Mouse (Mus musculus): Measurements from ENCODE around the gene Smagp. TPM values are rescaled to one million over a fixed set of nuclear protein-coding genes. Genes with fewer than 3 reads are reported as not detected.

Gene Smagp
- 83.7 and 92.0 TPM in 2 replicates for polyA plus RNA-seq (2015; fragmentation: Nextera tagmentation; extraction: Ambion mirVana)

GRCm38 (mm10) chr15:100636700-100637501 lies at the start of gene Smagp:
Smagp (minus strand) TSS chr15:100636940.
- Histone ChIP-seq H3K4me3 (replicated peaks; ENCODE audit: low read depth, low read length) (peak within 1 kb of the TSS; percentile 70), H3K9me3 (replicated peaks; ENCODE audit: low read length) (no peaks in the 10 kb centered on the region), H3K4me1 (replicated peaks; ENCODE audit: insufficient read depth, low read length) (peaks cover 20% of the 10 kb centered on the region), H3K4me2 (ENCODE audit: low read length) (peak within 1 kb of the TSS; percentile 92), H3K36me3 (ENCODE audit: insufficient read depth, low read length) (no peaks in the 10 kb centered on the region), H3K27ac (peak within 1 kb of the TSS; percentile 91), H3K27me3 (ENCODE audit: insufficient read depth, low read length) (no peaks in the 10 kb centered on the region), H3K9ac (ENCODE audit: low read depth, low read length) (peak within 1 kb of the TSS; percentile 85)
- WGBS, result under 1% methylated on average over 71 of the region's 77 CpGs
- no peak for TF ChIP-seq CTCF (IDR thresholded peaks at IDR 0.05; ENCODE audit: low read depth)
- ATAC-seq (replicated peaks; ENCODE audit: low FRiP score, low read depth) (peak; percentile 79), DNase-seq (ENCODE audit: low spot score) (peak; percentile 63)

GRCm38 (mm10) chr15:100686434-100686833 lies 49.7 kb upstream of the Smagp start:
- no peaks in the 10 kb centered on the region; the same call in 1 of the 2 replicates for H3K9me3 ChIP-seq (replicated peaks; ENCODE audit: low read length)
- H3K4me1 ChIP-seq (replicated peaks; ENCODE audit: insufficient read depth, low read length), result peaks cover 4% of the 10 kb centered on the region; the same call in 1 of the 2 replicates
- no peaks in the 10 kb centered on the region for H3K36me3 ChIP-seq (ENCODE audit: insufficient read depth, low read length)
- no peak overlapping the region for H3K4me3 ChIP-seq (replicated peaks; ENCODE audit: low read depth, low read length)
- ATAC-seq (replicated peaks; ENCODE audit: low FRiP score, low read depth), result no peak
- TF ChIP-seq CTCF (IDR thresholded peaks at IDR 0.05; ENCODE audit: low read depth), result no peak
- no peak overlapping the region for H3K27ac ChIP-seq
- no peak overlapping the region for H3K9ac ChIP-seq (ENCODE audit: low read depth, low read length)
- no peak for DNase-seq (ENCODE audit: low spot score)
- no peak overlapping the region for H3K4me2 ChIP-seq (ENCODE audit: low read length)
- 77% methylated on average over 6 of the region's 6 CpGs for WGBS
- H3K27me3 ChIP-seq (ENCODE audit: insufficient read depth, low read length), result no peaks in the 10 kb centered on the region

GRCm38 (mm10) chr15:100685849-100686248 lies 49.1 kb upstream of the Smagp start:
- 89% methylated on average over 8 of the region's 8 CpGs for WGBS
- no peak for DNase-seq (ENCODE audit: low spot score)

DNA sequence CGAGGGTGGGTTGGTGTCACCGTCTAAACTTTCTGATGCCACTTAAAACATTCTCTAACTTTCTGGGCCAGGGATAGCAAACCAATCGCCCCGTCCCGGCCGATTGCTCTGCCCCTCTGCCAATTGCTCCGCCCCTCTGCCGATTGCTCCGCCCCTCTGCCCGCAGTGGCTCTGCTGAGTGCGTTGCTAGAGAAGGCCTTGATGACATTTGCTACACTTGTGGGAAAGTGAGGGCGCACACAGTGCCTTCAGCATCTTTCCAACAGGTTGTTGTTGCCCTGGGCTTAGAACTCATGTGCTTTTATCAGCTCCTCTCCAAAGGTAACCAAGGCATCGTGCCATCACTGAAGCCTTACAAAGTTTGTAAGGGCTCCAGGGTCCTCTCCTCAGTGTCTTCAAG lies 48.5 kb upstream of the Smagp start:
- ATAC-seq (replicated peaks; ENCODE audit: low FRiP score, low read depth) (no peak), DNase-seq (ENCODE audit: low spot score) (no peak)
- Histone ChIP-seq H3K36me3 (ENCODE audit: insufficient read depth, low read length) (no peaks in the 10 kb centered on the region), H3K4me3 (replicated peaks; ENCODE audit: low read depth, low read length) (no peak overlapping the region), H3K4me1 (replicated peaks; ENCODE audit: insufficient read depth, low read length) (peaks cover 9% of the 10 kb centered on the region), H3K9me3 (replicated peaks; ENCODE audit: low read length) (no peaks in the 10 kb centered on the region; the same call in 1 of the 2 replicates), H3K27ac (no peak overlapping the region), H3K9ac (ENCODE audit: low read depth, low read length) (no peak overlapping the region), H3K27me3 (ENCODE audit: insufficient read depth, low read length) (no peaks in the 10 kb centered on the region), H3K4me2 (ENCODE audit: low read length) (no peak overlapping the region)
- 29% methylated on average over 13 of the region's 13 CpGs for WGBS
- TF ChIP-seq CTCF (IDR thresholded peaks at IDR 0.05; ENCODE audit: low read depth), result no peak

More at GRCm38 (mm10) chr15:100685849-100686248, 49.1 kb upstream of the Smagp start:
- ATAC-seq (replicated peaks; ENCODE audit: low FRiP score, low read depth), result no peak
- no peak for TF ChIP-seq CTCF (IDR thresholded peaks at IDR 0.05; ENCODE audit: low read depth)
- Histone ChIP-seq H3K4me3 (replicated peaks; ENCODE audit: low read depth, low read length) (no peak overlapping the region), H3K9ac (ENCODE audit: low read depth, low read length) (no peak overlapping the region), H3K9me3 (replicated peaks; ENCODE audit: low read length) (no peaks in the 10 kb centered on the region; the same call in 1 of the 2 replicates), H3K36me3 (ENCODE audit: insufficient read depth, low read length) (no peaks in the 10 kb centered on the region), H3K27me3 (ENCODE audit: insufficient read depth, low read length) (no peaks in the 10 kb centered on the region), H3K27ac (no peak overlapping the region), H3K4me1 (replicated peaks; ENCODE audit: insufficient read depth, low read length) (peaks cover 4% of the 10 kb centered on the region; the same call in 1 of the 2 replicates), H3K4me2 (ENCODE audit: low read length) (no peak overlapping the region)

DNA sequence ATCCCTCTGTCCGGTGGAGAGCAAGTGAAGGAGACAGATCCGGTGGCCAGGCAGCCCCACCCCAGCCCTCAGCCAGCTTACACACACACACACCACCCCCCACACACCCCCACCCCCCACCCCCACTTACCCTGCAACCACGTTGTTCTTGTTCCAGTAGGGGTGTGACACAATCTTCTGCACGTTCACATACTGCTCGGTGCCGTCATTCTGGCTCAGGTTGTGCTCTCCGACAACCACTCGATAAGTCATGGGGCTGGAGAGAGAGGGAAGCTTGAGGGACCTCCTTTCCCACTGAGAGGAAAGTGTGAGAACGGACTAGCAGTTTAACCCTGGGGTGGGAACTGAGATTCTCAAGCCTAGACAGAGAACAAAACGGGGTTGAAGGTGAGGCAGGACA lies 47.7 kb upstream of the Smagp start:
- H3K9ac ChIP-seq (ENCODE audit: low read depth, low read length), result no peak overlapping the region
- no peak overlapping the region for H3K27ac ChIP-seq
- no peak for ATAC-seq (replicated peaks; ENCODE audit: low FRiP score, low read depth)
- H3K9me3 ChIP-seq (replicated peaks; ENCODE audit: low read length), result no peaks in the 10 kb centered on the region
- no peak for TF ChIP-seq CTCF (IDR thresholded peaks at IDR 0.05; ENCODE audit: low read depth)
- H3K4me1 ChIP-seq (replicated peaks; ENCODE audit: insufficient read depth, low read length), result peaks cover 17% of the 10 kb centered on the region
- H3K4me2 ChIP-seq (ENCODE audit: low read length), result no peak overlapping the region
- WGBS, result 62% methylated on average over 10 of the region's 10 CpGs
- H3K27me3 ChIP-seq (ENCODE audit: insufficient read depth, low read length), result no peaks in the 10 kb centered on the region
- no peak for DNase-seq (ENCODE audit: low spot score)
- H3K36me3 ChIP-seq (ENCODE audit: insufficient read depth, low read length), result no peaks in the 10 kb centered on the region
- H3K4me3 ChIP-seq (replicated peaks; ENCODE audit: low read depth, low read length), result no peak overlapping the region

- no peak overlapping the region for H3K4me3 ChIP-seq (replicated peaks; ENCODE audit: low read depth, low read length)
- H3K4me1 ChIP-seq (replicated peaks; ENCODE audit: insufficient read depth, low read length), result peaks cover 25% of the 10 kb centered on the region
- H3K4me2 ChIP-seq (ENCODE audit: low read length), result no peak overlapping the region
- H3K9ac ChIP-seq (ENCODE audit: low read depth, low read length), result no peak overlapping the region
- H3K9me3 ChIP-seq (replicated peaks; ENCODE audit: low read length), result no peaks in the 10 kb centered on the region
- no peak for ATAC-seq (replicated peaks; ENCODE audit: low FRiP score, low read depth)
- no peak overlapping the region for H3K27ac ChIP-seq
- H3K27me3 ChIP-seq (ENCODE audit: insufficient read depth, low read length), result no peaks in the 10 kb centered on the region
- TF ChIP-seq CTCF (IDR thresholded peaks at IDR 0.05; ENCODE audit: low read depth), result peak; percentile 86
- H3K36me3 ChIP-seq (ENCODE audit: insufficient read depth, low read length), result no peaks in the 10 kb centered on the region
- 50% methylated on average over 2 of the region's 2 CpGs for WGBS
- DNase-seq (ENCODE audit: low spot score), result peak; percentile 76
Observed at GRCm38 (mm10) chr15:100683041-100683440, 46.3 kb upstream of the Smagp start.

All from kidney, postnatal 0 days (tissue).